Mouse (Mus musculus) testis, adult 2 months (tissue): ENCODE results near the gene 2310011J03Rik. TPM values are rescaled to one million over a fixed set of nuclear protein-coding genes. Genes with fewer than 3 reads are reported as not detected.
A peak's percentile ranks its signal among the peaks of the same experiment; 100 is the strongest.

Experiments
- H3K27ac ChIP-seq: fragments of 200-500 bp; 2 replicates; pipeline ENCODE4 v1.5.1; 2012; ENCODE audit warnings: low read depth, low read length; ENCODE audit not compliant: control insufficient read depth, insufficient read depth
- H3K27me3 ChIP-seq: fragments of 200-500 bp; 2 replicates; pipeline ENCODE4 v1.6.1; 2012; ENCODE audit warnings: mild to moderate bottlenecking, low read length, moderate library complexity; ENCODE audit not compliant: control insufficient read depth, insufficient read depth
- H3K36me3 ChIP-seq: fragments of 200-500 bp; 2 replicates; pipeline ENCODE4 v1.6.1; 2012; ENCODE audit warnings: mild to moderate bottlenecking, low read length; ENCODE audit not compliant: control insufficient read depth, insufficient read depth
- H3K4me1 ChIP-seq: fragments of 200-500 bp; 2 replicates; pipeline ENCODE4 v1.6.1; 2012; ENCODE audit warnings: low read length; ENCODE audit not compliant: control insufficient read depth, insufficient read depth
- H3K4me3 ChIP-seq: fragments of 200-500 bp; 2 replicates; pipeline ENCODE4 v1.5.1; 2012; ENCODE audit warnings: low read depth, mild to moderate bottlenecking, low read length, moderate library complexity, mixed read lengths; ENCODE audit not compliant: control insufficient read depth
- CTCF ChIP-seq: fragments of 200-500 bp; IDR thresholded peaks from 2 replicates; pipeline ENCODE4 v1.5.1; 2012; ENCODE audit warnings: low read depth, mild to moderate bottlenecking, inconsistent platforms, low read length, moderate library complexity; ENCODE audit not compliant: control insufficient read depth, insufficient read depth, insufficient replicate concordance
- POLR2A ChIP-seq: fragments of 200-500 bp; IDR thresholded peaks from 2 replicates; pipeline ENCODE4 v1.6.1; 2012; ENCODE audit warnings: low read depth, mild to moderate bottlenecking, inconsistent platforms, low read length, moderate library complexity; ENCODE audit not compliant: control insufficient read depth
- polyA plus RNA-seq: library from polyadenylated mRNA; depleted of rRNA; stranded (reverse); fragments of >200 nt; gene quantifications from 2 replicates; pipeline ENCODE4 v1.2.3, GENCODE M21; 2012; rRNA removed

2310011J03Rik gene
- 11.3 and 13.1 TPM in 2 replicates for polyA plus RNA-seq

DNA sequence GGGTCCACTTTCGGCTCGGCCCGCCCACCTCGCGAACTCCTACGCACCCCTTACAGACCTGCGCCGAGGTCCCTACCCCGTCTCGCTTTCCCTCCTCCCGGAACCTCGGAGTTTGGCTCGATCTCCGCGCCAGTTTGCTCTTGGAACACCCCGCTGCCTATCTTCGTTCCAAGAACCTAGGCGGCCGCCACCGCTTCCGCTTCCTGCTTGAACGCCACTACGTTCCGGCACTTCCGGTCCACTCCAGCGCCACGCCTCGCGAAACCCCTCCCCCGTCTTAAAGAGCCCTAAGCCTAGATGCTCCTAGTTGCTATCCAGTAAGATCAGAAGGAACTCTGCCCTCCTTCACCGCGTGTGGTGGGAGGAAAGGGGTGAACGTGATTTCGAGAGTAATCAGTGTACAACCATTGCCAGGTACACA lies at the start of gene 2310011J03Rik:
Gene 2310011J03Rik (minus strand): TSS at position 198 of the 421 bp plus-strand sequence.
- no peaks in the 10 kb centered on the region for H3K36me3 ChIP-seq
- TF ChIP-seq POLR2A (0 out of 2 replicates have a peak, but pooled peaks have one; percentile 25), CTCF (no peak)
- H3K4me3 ChIP-seq = peak within 1 kb of the TSS; percentile 84
- H3K4me1 ChIP-seq = peaks cover 39% of the 10 kb centered on the region
- no peaks in the 10 kb centered on the region for H3K27me3 ChIP-seq
- peak within 1 kb of the TSS; percentile 58 for H3K27ac ChIP-seq

GRCm38 (mm10) chr10:80368392-80368791 lies 48.1 kb upstream of the 2310011J03Rik start:
- Histone ChIP-seq H3K4me1 (peaks cover 11% of the 10 kb centered on the region), H3K36me3 (no peaks in the 10 kb centered on the region), H3K27ac (no peak overlapping the region), H3K4me3 (no peak overlapping the region), H3K27me3 (no peaks in the 10 kb centered on the region)
- TF ChIP-seq POLR2A = no peak
- TF ChIP-seq CTCF = no peak

DNA sequence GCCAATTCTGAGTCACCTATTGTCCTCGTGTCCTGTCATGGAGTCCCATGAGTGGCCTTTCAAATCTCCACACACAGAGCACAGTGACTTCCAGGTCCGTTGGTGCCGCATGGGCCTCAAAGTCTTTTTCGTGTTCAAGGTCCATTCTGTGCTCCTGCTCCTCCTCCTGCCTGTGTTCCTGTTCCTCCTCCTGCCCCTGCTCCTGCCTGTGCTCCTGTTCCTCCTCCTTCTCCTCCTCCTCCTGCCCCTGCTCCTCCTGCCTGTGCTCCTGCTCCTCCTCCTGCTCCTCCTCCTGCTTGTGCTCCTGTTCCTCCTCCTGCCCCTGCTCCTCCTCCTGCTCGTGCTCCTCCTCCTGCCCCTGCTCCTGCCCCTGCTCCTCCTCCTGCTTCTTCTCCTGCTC lies 47.6 kb upstream of the 2310011J03Rik start:
- TF ChIP-seq CTCF (no peak), POLR2A (no peak)
- no peak overlapping the region for H3K27ac ChIP-seq
- H3K36me3 ChIP-seq = no peaks in the 10 kb centered on the region

GRCm38 (mm10) chr10:80365736-80366135 lies 45.4 kb upstream of the 2310011J03Rik start:
- H3K27me3 ChIP-seq = no peaks in the 10 kb centered on the region
- TF ChIP-seq POLR2A (no peak), CTCF (no peak)
- no peak overlapping the region for H3K27ac ChIP-seq
- H3K4me3 ChIP-seq = no peak overlapping the region
- H3K36me3 ChIP-seq = no peaks in the 10 kb centered on the region
- H3K4me1 ChIP-seq = peaks cover 2% of the 10 kb centered on the region; the same call in 1 of the 2 replicates

More for the DNA sequence above, 47.6 kb upstream of the 2310011J03Rik start:
- no peaks in the 10 kb centered on the region for H3K27me3 ChIP-seq
- H3K4me3 ChIP-seq = no peak overlapping the region
- peaks cover 11% of the 10 kb centered on the region for H3K4me1 ChIP-seq

DNA sequence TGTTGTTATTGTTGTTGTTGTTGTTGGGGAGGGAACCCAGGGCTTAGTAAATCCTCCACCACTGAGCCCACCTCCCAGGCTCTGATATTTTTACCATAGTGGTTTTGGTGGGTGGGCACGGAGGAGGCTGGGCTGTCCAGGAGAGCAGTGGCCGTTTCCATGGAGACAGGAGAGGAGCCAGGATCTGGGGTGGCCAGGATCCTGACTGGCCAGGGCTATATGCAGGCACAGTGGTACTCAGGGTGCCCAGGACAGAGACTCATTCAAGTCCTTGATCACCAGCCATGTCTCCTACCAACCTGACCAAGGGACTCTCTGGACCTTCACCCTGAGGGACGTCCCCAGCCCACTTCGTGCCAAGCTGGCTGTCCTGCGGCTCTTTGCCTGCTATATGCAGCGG lies 43.4 kb upstream of the 2310011J03Rik start:
- H3K27ac ChIP-seq = no peak overlapping the region
- no peaks in the 10 kb centered on the region for H3K27me3 ChIP-seq
- no peaks in the 10 kb centered on the region for H3K36me3 ChIP-seq
- no peak overlapping the region for H3K4me3 ChIP-seq
- TF ChIP-seq POLR2A = no peak
- TF ChIP-seq CTCF = no peak
- H3K4me1 ChIP-seq = peaks cover under 1% of the 10 kb centered on the region

DNA sequence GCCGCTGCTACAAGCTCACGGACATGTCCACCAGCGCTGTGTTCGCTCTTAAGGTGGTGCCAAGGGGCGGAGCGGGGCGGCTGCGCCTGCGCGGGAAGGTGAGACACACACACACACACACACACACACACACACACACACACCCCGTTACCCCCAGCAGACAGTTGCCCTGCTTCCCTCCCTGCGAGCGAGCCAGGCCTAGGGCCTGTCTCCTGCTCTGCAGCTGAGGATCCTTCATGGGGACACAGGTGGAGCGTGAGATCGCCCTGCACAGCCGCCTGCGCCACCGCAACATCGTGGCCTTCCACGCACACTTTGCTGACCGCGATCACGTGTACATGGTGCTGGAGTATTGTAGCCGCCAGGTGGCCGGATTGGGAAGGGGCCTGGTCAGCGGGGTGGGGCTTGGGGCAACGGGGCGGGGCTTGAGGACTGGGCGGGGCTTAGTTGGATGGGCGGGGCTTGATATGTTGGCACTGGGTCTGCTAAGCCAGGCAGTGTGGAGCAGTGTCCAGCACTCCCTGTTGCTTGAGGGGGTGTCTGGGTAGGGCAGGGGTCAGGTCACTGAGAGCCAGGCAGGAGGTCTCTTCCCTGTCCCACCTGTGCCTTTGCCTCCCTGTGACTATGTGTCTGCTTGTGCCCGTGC lies 37.8 kb upstream of the 2310011J03Rik start:
- Histone ChIP-seq H3K27ac (no peak overlapping the region), H3K27me3 (peaks cover 2% of the 10 kb centered on the region; the same call in 1 of the 2 replicates), H3K36me3 (no peaks in the 10 kb centered on the region), H3K4me3 (peak overlapping the region; percentile 30), H3K4me1 (peaks cover 19% of the 10 kb centered on the region)
- no peak for TF ChIP-seq POLR2A
- TF ChIP-seq CTCF = no peak

GRCm38 (mm10) chr10:80357336-80357735 lies 37.0 kb upstream of the 2310011J03Rik start:
- Histone ChIP-seq H3K27me3 (peaks cover 2% of the 10 kb centered on the region; the same call in 1 of the 2 replicates), H3K27ac (no peak overlapping the region), H3K4me1 (peaks cover 19% of the 10 kb centered on the region), H3K36me3 (no peaks in the 10 kb centered on the region), H3K4me3 (no peak overlapping the region)
- TF ChIP-seq POLR2A (no peak), CTCF (no peak)

- Histone ChIP-seq H3K27me3 (peaks cover 2% of the 10 kb centered on the region; the same call in 1 of the 2 replicates), H3K36me3 (no peaks in the 10 kb centered on the region), H3K27ac (no peak overlapping the region), H3K4me3 (peak overlapping the region; percentile 54), H3K4me1 (peaks cover 19% of the 10 kb centered on the region)
- TF ChIP-seq POLR2A (no peak), CTCF (no peak)
Measured at GRCm38 (mm10) chr10:80356737-80357136, 36.4 kb upstream of the 2310011J03Rik start.
